Mouse (Mus musculus) heart, embryonic 10.5 days (tissue): ENCODE results near the gene Zfp568. TPM values are rescaled to one million over a fixed set of nuclear protein-coding genes. Genes with fewer than 3 reads are reported as not detected.
A peak's percentile ranks its signal among the peaks of the same experiment; 100 is the strongest.

Source experiments
- DNase-seq: peaks from one replicate; pipeline ENCODE4 v3.0.0-alpha.2; 2017; ENCODE audit warnings: low spot score
- H3K27ac ChIP-seq: fragments of 300-500 bp; sonication (generic); 2 replicates; pipeline ENCODE4 v1.5.1; 2016; ENCODE audit warnings: mild to moderate bottlenecking
- H3K27me3 ChIP-seq: fragments of 300-500 bp; sonication (generic); 2 replicates; pipeline ENCODE4 v1.6.1; 2016; ENCODE audit warnings: mild to moderate bottlenecking; ENCODE audit not compliant: poor library complexity, insufficient read depth, severe bottlenecking
- H3K36me3 ChIP-seq: fragments of 300-500 bp; sonication (generic); 2 replicates; pipeline ENCODE4 v1.6.1; 2016; ENCODE audit warnings: mild to moderate bottlenecking, moderate library complexity
- H3K4me1 ChIP-seq: fragments of 300-500 bp; sonication (generic); 2 replicates; pipeline ENCODE4 v1.6.1; 2016; ENCODE audit warnings: mild to moderate bottlenecking
- H3K4me3 ChIP-seq: fragments of 300-500 bp; sonication (generic); 2 replicates; pipeline ENCODE4 v1.5.1; 2016; ENCODE audit warnings: mild to moderate bottlenecking, moderate library complexity
- H3K9me3 ChIP-seq: fragments of 300-500 bp; sonication (generic); 2 replicates; pipeline ENCODE4 v1.6.1; 2016; ENCODE audit warnings: mild to moderate bottlenecking, moderate library complexity
- WGBS: fragments of 180-500 bp; shearing (Covaris S2); methylation state at CpG from one replicate; pipeline ENCODE4 v1.1.7; 2016; 5-methylcytosine and 5-hydroxymethylcytosine counted together
- polyA plus RNA-seq: library from polyadenylated mRNA; unstranded; fragments of >200 nt; fragmentation: Nextera tagmentation; extraction: Ambion mirVana; gene quantifications from 2 replicates; pipeline ENCODE4 v1.2.1, GENCODE M21; 2016

Zfp568 gene
- polyA plus RNA-seq, 1 experiment from 2014 or later: 32.0 TPM

DNA sequence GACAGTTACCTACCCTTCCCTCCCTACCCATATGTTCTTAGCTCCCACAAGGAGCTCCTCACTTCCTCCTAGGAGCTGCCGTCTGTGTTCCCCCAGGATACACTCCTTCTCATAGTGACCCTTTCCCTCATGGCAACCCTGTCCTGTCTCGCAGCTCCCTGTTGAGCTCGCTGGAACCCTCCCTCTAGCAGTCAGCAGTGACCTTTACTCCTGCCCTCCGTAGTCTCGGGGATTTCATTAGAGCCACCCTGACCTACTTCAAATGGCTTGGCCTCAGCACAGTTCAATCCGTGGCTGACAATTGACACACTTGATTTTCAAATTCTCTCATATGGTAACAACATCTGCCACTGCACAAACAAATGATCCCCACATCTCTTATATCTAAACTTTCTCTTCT is 46.9 kb downstream of the Zfp568 start:
- 0 out of 2 replicates have a peak, but pooled peaks cover 3% of the 10 kb centered on the region for H3K4me1 ChIP-seq
- H3K4me3 ChIP-seq: no peak overlapping the region
- no peaks in the 10 kb centered on the region for H3K27me3 ChIP-seq
- peaks cover 28% of the 10 kb centered on the region for H3K36me3 ChIP-seq
- H3K9me3 ChIP-seq: no peaks in the 10 kb centered on the region
- 36% methylated on average over 6 of the region's 6 CpGs for WGBS
- DNase-seq: peak; percentile 46
- no peak overlapping the region for H3K27ac ChIP-seq

DNA sequence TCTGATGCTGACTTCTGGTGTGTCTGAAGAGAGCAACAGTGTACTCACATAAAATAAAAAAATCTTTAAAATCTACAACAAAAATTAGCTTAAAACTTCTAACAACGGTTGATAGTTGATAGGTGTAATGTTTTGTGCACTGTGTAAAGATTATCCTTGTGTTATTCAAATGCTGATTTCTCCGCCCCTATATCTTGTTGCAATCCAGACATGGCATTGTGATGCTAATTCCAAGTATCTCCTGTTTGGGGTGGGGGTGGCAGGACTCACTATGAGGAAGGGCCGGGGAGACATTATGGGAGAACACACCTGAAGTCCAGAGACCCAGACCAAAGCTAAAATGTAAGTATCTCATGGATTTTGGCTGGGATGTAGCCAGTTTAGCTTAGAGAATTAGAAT is 47.6 kb downstream of the Zfp568 start:
- Histone ChIP-seq H3K36me3 (peaks cover 22% of the 10 kb centered on the region), H3K9me3 (no peaks in the 10 kb centered on the region), H3K27ac (no peak overlapping the region), H3K4me3 (no peak overlapping the region), H3K4me1 (0 out of 2 replicates have a peak, but pooled peaks cover 3% of the 10 kb centered on the region), H3K27me3 (no peaks in the 10 kb centered on the region)
- DNase-seq: no peak
- WGBS: 87% methylated on average over 3 of the region's 3 CpGs

DNA sequence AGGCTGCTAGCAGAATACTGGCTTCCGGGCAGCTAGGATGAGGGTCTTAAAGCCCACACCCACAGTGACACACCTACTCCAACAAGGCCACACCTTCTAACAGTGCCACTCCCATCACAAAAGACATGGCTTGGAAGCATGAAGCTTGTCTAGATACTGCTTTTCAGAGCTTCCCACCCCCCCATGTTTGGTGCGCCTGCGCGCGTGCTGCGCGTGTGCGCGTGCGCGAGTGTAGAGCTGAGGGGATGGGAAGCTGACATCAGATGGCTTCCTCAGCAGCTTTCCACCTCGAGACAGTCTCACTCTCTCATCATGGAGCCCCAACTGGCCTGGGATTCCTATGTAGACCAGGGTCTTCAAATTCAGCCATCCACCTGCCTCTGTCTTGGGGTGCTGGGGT is 50.6 kb downstream of the Zfp568 start:
- no peak for DNase-seq
- no peak overlapping the region for H3K27ac ChIP-seq
- H3K4me3 ChIP-seq: no peak overlapping the region
- WGBS: 92% methylated on average over 12 of the region's 12 CpGs
- no peaks in the 10 kb centered on the region for H3K27me3 ChIP-seq
- H3K9me3 ChIP-seq: no peaks in the 10 kb centered on the region
- peaks cover 19% of the 10 kb centered on the region for H3K36me3 ChIP-seq
- 0 out of 2 replicates have a peak, but pooled peaks cover 3% of the 10 kb centered on the region for H3K4me1 ChIP-seq

DNA sequence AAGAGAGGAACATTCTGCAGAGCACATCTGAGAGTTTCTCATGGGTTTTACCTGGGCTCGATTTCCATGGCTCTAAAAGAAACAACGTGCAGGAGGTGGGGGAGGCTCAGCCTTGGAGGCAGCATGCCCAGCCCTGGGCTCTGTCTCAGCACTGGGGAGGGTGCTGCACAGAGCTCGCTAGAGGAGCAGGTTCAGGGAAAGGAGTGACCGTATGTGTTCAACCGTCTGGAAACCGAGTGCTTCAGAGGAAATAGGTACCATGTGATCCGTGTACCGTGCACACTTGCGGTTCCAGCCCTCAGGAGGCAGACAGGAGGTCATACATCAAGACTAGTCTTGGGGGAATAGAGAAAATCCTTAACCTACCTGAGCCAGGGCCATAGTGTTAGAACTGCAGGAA is 60.6 kb downstream of the Zfp568 start:
- no peak for DNase-seq
- no peaks in the 10 kb centered on the region for H3K9me3 ChIP-seq
- H3K27me3 ChIP-seq: no peaks in the 10 kb centered on the region
- H3K4me3 ChIP-seq: no peak overlapping the region
- 62% methylated on average over 9 of the region's 9 CpGs for WGBS
- no peaks in the 10 kb centered on the region; the same call in 1 of the 2 replicates for H3K36me3 ChIP-seq
- 0 out of 2 replicates have a peak, but pooled peaks cover 4% of the 10 kb centered on the region for H3K4me1 ChIP-seq
- H3K27ac ChIP-seq: no peak overlapping the region

GRCm38 (mm10) chr7:30048126-30048525 is 64.4 kb downstream of the Zfp568 start:
- no peak overlapping the region for H3K27ac ChIP-seq
- no peak overlapping the region for H3K4me3 ChIP-seq
- H3K9me3 ChIP-seq: no peaks in the 10 kb centered on the region
- no peaks in the 10 kb centered on the region for H3K36me3 ChIP-seq
- DNase-seq: no peak
- no peaks in the 10 kb centered on the region for H3K27me3 ChIP-seq
- WGBS: 77% methylated on average over 4 of the region's 4 CpGs
- peaks cover 13% of the 10 kb centered on the region; the same call in 1 of the 2 replicates for H3K4me1 ChIP-seq

DNA sequence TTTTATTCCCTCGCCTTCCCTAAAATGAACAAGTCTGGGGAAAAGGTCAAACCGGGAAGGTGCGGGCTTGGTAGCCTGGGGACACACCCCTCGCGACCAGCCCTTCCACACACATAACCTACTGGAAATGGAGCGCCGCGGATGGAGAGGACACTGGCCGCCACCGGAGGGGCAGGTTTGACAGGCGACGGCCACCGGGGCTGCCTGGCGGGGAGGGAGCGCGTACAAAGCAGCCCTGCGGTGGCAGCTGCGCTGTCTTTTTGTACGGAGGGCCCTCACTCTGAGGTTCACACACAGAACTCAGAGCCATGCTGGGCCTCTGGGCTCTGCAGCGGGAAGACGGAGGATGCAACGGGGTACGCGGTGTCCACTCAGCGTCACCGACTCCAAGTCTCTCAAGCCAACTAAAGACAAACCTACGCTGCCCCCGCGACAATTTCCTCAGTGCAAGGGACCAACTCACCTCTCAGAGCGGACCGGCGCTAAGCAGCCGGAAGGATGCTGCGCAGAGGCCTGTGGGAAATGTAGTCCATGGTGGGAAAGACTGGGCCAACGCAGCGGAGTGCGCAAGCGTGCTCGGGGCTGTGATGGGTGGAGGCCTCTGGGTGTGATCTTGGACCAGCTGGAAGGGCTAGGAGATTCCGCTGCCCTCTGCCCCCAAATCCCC is 67.3 kb downstream of the Zfp568 start, which contains the start of gene Zfp14:
TSS of gene Zfp14 (minus strand) at position 499 of the 667 bp plus-strand sequence.
- peaks cover 13% of the 10 kb centered on the region; the same call in 1 of the 2 replicates for H3K4me1 ChIP-seq
- DNase-seq: peak; percentile 97
- peak within 1 kb of the TSS; percentile 76 for H3K4me3 ChIP-seq
- no peaks in the 10 kb centered on the region for H3K9me3 ChIP-seq
- WGBS: under 1% methylated on average over 40 of the region's 40 CpGs
- H3K27me3 ChIP-seq: no peaks in the 10 kb centered on the region
- H3K27ac ChIP-seq: peak within 1 kb of the TSS; percentile 87
- peaks cover 8% of the 10 kb centered on the region for H3K36me3 ChIP-seq

DNA sequence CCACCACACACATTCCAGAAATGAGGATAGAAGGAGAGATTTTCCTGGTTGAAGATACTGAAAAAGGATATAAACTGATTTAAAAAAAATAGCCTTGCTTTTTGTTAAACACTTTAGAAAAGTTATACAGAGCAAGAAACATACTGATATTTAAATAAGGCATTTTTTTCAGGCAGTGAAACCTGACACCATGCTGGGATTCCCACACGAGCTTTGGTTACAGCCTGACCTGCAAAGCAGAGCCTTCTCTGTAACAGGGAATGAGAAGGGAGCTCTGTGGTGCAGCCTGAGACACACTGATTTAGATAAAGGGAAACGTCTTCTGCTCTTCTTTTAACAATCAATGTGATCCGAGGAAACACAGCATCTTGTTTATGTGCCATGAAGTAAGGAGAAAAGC is 69.8 kb downstream of the Zfp568 start:
- H3K4me3 ChIP-seq: no peak overlapping the region
- H3K27me3 ChIP-seq: no peaks in the 10 kb centered on the region
- WGBS: 5% methylated on average over 3 of the region's 3 CpGs
- no peak for DNase-seq
- H3K9me3 ChIP-seq: no peaks in the 10 kb centered on the region
- peaks cover 23% of the 10 kb centered on the region for H3K36me3 ChIP-seq
- H3K27ac ChIP-seq: no peak overlapping the region
- H3K4me1 ChIP-seq: peaks cover 9% of the 10 kb centered on the region; the same call in 1 of the 2 replicates

- H3K36me3 ChIP-seq: peaks cover 59% of the 10 kb centered on the region
- no peak for DNase-seq
- H3K4me1 ChIP-seq: no peaks in the 10 kb centered on the region
- no peak overlapping the region for H3K4me3 ChIP-seq
- no peaks in the 10 kb centered on the region for H3K27me3 ChIP-seq
- WGBS: 66% methylated on average over 6 of the region's 6 CpGs
- no peak overlapping the region for H3K27ac ChIP-seq
- no peaks in the 10 kb centered on the region for H3K9me3 ChIP-seq
Observed at GRCm38 (mm10) chr7:30060341-30060740, 76.6 kb downstream of the Zfp568 start.

DNA sequence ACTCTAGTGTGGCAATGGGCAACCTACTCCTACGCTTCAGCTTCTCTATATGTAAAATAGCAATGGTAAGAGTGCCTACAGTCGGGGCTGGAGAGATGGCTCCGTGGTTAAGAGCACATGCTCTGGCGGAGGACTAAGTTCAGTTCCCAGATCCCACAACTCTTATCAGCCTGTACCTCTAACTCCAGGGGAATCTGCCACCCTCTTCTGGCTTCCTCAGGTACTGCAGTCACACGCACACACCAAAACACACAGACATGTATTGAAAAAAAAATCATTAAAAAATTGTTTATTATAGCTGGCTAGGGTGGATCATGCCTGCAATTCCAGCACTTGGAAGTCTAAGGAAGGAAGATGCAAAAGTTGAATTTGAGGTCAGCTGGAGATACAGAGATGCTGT is 78.7 kb downstream of the Zfp568 start:
- WGBS: 84% methylated on average over 5 of the region's 5 CpGs
- Histone ChIP-seq H3K27ac (no peak overlapping the region), H3K4me1 (no peaks in the 10 kb centered on the region), H3K27me3 (no peaks in the 10 kb centered on the region), H3K36me3 (peaks cover 49% of the 10 kb centered on the region), H3K4me3 (no peak overlapping the region), H3K9me3 (no peaks in the 10 kb centered on the region)
- no peak for DNase-seq

DNA sequence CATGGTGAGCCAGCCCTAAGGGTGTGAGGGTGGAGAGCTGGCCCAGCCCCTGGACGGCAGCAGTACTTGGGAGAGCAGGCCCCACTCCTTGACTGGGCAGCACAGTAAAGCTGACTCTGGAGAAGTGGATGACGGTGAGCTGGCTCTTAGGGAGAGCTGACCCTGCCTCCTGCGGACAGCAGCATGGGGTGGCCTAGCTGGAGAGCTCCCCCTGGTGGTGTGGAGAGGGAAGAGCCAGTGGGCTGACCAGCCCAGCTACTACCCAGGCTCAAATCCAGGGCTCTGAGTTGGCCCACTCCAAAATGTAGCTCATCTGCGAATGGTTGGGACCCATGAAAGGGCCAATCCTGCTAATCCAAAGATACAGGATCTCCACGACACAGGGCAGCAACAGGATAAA is 80.9 kb downstream of the Zfp568 start:
- WGBS: 86% methylated on average over 5 of the region's 5 CpGs
- no peak overlapping the region for H3K4me3 ChIP-seq
- no peaks in the 10 kb centered on the region for H3K27me3 ChIP-seq
- DNase-seq: no peak
- peaks cover 54% of the 10 kb centered on the region for H3K36me3 ChIP-seq
- H3K4me1 ChIP-seq: no peaks in the 10 kb centered on the region
- H3K27ac ChIP-seq: no peak overlapping the region
- H3K9me3 ChIP-seq: no peaks in the 10 kb centered on the region

DNA sequence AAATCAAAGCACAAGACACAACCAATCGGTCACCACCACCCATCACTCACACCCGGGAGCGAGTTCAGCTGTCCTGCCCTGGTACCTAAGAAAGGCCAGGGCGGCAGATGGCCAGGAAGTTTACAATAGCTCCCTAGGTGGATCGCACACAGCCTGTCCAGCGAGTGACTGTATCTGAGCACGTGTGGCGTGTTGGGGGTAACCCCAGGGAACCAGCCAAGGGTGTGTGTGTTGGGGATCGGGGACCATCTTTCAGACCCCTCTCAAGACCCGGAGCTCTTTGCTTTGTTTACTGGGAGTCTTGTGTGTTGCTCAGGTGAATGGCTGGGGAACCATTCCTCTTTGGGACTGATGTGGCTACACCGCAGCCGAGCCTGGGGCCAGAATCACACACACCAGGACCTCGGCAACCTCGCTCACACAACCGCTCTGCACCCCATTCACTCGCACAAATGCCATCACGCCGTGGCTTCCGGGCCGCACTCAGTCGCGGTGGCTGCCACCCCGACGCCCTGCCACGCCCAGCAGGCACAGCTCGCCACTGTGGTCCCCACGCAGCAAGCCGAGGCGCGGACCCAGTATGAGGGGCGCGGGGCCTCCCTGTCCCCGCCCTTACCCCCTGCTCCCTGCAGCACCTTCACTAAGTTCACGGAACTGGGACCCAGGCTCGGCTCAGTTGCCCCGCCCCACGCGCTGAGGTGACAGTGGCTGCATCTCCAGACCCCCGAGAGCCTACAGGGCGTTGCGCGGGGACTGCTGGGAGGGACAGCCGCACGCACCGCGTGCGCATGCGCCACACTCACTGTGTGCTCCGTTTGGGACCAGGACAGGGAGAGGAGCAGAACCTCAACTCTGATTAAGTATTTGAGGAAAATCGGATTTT is 88.6 kb downstream of the Zfp568 start, which contains the start of gene Zfp82:
TSS of gene Zfp82 (minus strand) at position 755 of the 883 bp plus-strand sequence.
- H3K36me3 ChIP-seq: peaks cover 22% of the 10 kb centered on the region
- WGBS: under 1% methylated on average over 50 of the region's 50 CpGs
- peak within 1 kb of the TSS; percentile 91 for H3K4me3 ChIP-seq
- no peaks in the 10 kb centered on the region for H3K9me3 ChIP-seq
- no peaks in the 10 kb centered on the region for H3K27me3 ChIP-seq
- peak within 1 kb of the TSS; percentile 92 for H3K27ac ChIP-seq
- peak; percentile 93 for DNase-seq
- peaks cover 7% of the 10 kb centered on the region; the same call in 1 of the 2 replicates for H3K4me1 ChIP-seq
